Mouse (Mus musculus) midbrain, postnatal 0 days (tissue): ENCODE measurements around the gene Fsd1. TPM values are rescaled to one million over a fixed set of nuclear protein-coding genes. Genes with fewer than 3 reads are reported as not detected.

ENCODE experiments used
- ATAC-seq: fragments of 200-750 bp; cut with Nextera tagmentation; 2 replicates; pipeline ENCODE4 v1.8.0; 2017; ENCODE audit warnings: moderate number of reproducible peaks, mild to moderate bottlenecking, moderate TSS enrichment, moderate library complexity; ENCODE audit not compliant: low FRiP score
- DNase-seq: peaks from one replicate; pipeline ENCODE4 v3.0.0-alpha.2; 2015; ENCODE audit warnings: low spot score
- H3K27ac ChIP-seq: fragments of 300-500 bp; sonication (generic); 2 replicates; pipeline ENCODE4 v1.5.1; 2014; ENCODE audit warnings: low read depth, mild to moderate bottlenecking, low read length, mixed read lengths
- H3K27me3 ChIP-seq: fragments of 300-500 bp; sonication (generic); 2 replicates; pipeline ENCODE4 v1.6.1; 2014; ENCODE audit warnings: low read length, control low read depth, mixed read lengths; ENCODE audit not compliant: insufficient read depth
- H3K36me3 ChIP-seq: fragments of 300-500 bp; sonication (generic); 2 replicates; pipeline ENCODE4 v1.6.1; 2014; ENCODE audit warnings: low read length, control low read depth, mixed read lengths; ENCODE audit not compliant: insufficient read depth
- H3K4me1 ChIP-seq: fragments of 300-500 bp; sonication (generic); 2 replicates; pipeline ENCODE4 v1.6.1; 2014; ENCODE audit warnings: mild to moderate bottlenecking, control low read depth, antibody characterized with exemption, low read length, mixed read lengths; ENCODE audit not compliant: insufficient read depth
- H3K4me2 ChIP-seq: fragments of 300-500 bp; sonication (generic); 2 replicates; pipeline ENCODE4 v1.6.1; 2014; ENCODE audit warnings: low read depth, mild to moderate bottlenecking, low read length, mixed read lengths; ENCODE audit not compliant: poor library complexity, severe bottlenecking
- H3K4me3 ChIP-seq: fragments of 300-500 bp; sonication (generic); 2 replicates; pipeline ENCODE4 v1.5.1; 2014; ENCODE audit warnings: low read depth, mild to moderate bottlenecking, low read length, moderate library complexity
- H3K9ac ChIP-seq: fragments of 300-500 bp; sonication (generic); replicated peaks from 2 replicates; pipeline ENCODE4 v1.6.1; 2014; ENCODE audit warnings: mild to moderate bottlenecking, low read length, moderate library complexity, mixed read lengths; ENCODE audit not compliant: poor library complexity, severe bottlenecking
- H3K9me3 ChIP-seq: fragments of 300-500 bp; sonication (generic); 2 replicates; pipeline ENCODE4 v1.6.1; 2016; ENCODE audit warnings: low read length, control low read depth
- CTCF ChIP-seq: IDR thresholded peaks from 2 replicates; pipeline ENCODE4 v1.5.1; 2016; ENCODE audit warnings: antibody characterized with exemption, mild to moderate bottlenecking
- WGBS: fragments of 180-500 bp; shearing (Covaris S2); extraction: QIAGEN DNeasy Blood & Tissue Kit; methylation state at CpG from one replicate; pipeline ENCODE4 v1.1.7; 2014; 5-methylcytosine and 5-hydroxymethylcytosine counted together
- polyA plus RNA-seq: library from polyadenylated mRNA; unstranded; fragments of >200 nt; fragmentation: Nextera tagmentation; extraction: Ambion mirVana; gene quantifications from 2 replicates; pipeline ENCODE4 v1.2.1, GENCODE M21; 2015
- total RNA-seq: library from RNA; depleted of rRNA; stranded (reverse); fragments of >200 nt; gene quantifications from 2 replicates; pipeline ENCODE4 v1.2.3, GENCODE M21; 2014

Fsd1 gene
- total and polyA plus RNA-seq, 2 experiments from 2014 or later = 122 to 188 TPM

DNA sequence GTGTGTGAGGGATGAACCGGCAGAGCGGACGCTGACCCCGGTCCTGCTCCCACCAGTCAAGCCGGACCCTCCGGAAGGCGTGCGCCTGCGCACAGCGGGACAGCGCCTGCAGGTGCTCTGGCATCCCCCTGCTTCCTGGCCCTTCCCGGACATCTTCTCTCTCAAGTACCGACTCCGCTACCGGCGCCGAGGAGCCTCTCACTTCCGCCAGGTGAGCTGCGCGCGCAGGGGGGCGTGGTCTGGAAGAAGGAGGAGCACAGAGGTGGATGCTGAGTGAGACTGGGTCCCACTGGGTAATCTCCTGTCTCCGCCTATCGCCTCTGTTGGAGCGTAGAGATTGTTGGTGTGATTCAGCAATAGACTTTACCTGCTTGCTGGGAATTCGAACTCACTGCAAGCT is 30.2 kb upstream of the Fsd1 start:
- peak overlapping the region; percentile 65 for H3K4me2 ChIP-seq
- no peaks in the 10 kb centered on the region for H3K9me3 ChIP-seq
- H3K27me3 ChIP-seq = no peaks in the 10 kb centered on the region
- WGBS = under 1% methylated on average over 26 of the region's 26 CpGs
- ATAC-seq (peak; percentile 26), DNase-seq (peak; percentile 86)
- peaks cover 10% of the 10 kb centered on the region; the same call in 1 of the 2 replicates for H3K4me1 ChIP-seq
- peak; percentile 8; the same call in 1 of the 2 replicates for TF ChIP-seq CTCF
- peak overlapping the region; percentile 64 for H3K9ac ChIP-seq
- H3K27ac ChIP-seq = peak overlapping the region; percentile 55
- H3K36me3 ChIP-seq = 0 out of 2 replicates have a peak, but pooled peaks cover 4% of the 10 kb centered on the region
- H3K4me3 ChIP-seq = peak overlapping the region; percentile 46

DNA sequence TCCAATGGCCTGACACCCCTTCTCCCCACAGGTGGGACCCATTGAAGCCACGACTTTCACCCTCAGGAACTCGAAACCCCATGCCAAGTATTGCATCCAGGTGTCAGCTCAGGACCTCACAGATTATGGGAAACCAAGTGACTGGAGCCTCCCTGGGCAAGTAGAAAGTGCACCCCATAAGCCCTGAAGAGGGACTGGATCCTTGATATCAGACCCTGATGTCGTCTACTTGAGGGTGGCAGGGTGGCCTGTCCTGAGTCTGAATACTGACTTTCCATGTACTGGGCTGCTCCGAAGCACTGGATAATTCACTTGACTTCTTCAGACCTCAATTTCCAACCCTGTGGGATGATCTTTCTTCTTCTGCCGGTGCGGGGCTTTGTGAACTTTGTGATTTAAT is 29.7 kb upstream of the Fsd1 start:
- ATAC-seq (no peak), DNase-seq (no peak)
- 43% methylated on average over 6 of the region's 6 CpGs for WGBS
- no peaks in the 10 kb centered on the region for H3K27me3 ChIP-seq
- no peaks in the 10 kb centered on the region for H3K9me3 ChIP-seq
- TF ChIP-seq CTCF = no peak
- H3K4me3 ChIP-seq = peak overlapping the region; percentile 46
- H3K4me1 ChIP-seq = peaks cover 10% of the 10 kb centered on the region; the same call in 1 of the 2 replicates
- H3K27ac ChIP-seq = peak overlapping the region; percentile 55
- H3K9ac ChIP-seq = peak overlapping the region; percentile 64
- peak overlapping the region; percentile 65 for H3K4me2 ChIP-seq
- H3K36me3 ChIP-seq = 0 out of 2 replicates have a peak, but pooled peaks cover 4% of the 10 kb centered on the region

DNA sequence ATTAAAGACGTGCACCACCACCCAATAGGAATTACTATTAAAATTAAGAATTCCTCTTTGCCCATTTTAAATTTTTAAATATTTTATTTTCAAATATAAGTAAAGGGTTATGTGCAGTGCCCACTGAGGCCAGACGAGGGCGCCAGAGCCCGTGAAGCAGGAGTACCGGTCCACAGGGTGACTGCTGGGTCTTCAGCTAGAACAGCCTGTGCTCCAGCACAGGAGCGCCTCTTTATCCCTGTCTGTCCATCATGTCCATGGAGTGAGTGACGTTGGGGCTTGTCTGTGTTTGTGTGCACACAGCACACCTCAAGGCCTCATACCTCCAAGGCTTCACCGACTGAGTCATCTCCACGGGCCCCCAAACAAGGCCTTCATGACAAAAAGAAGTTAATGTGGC is 29.1 kb upstream of the Fsd1 start:
- TF ChIP-seq CTCF = peak; percentile 86
- Histone ChIP-seq H3K27me3 (no peaks in the 10 kb centered on the region), H3K4me1 (peaks cover 10% of the 10 kb centered on the region; the same call in 1 of the 2 replicates), H3K4me2 (peak overlapping the region; percentile 18; the same call in 1 of the 2 replicates), H3K9me3 (no peaks in the 10 kb centered on the region), H3K9ac (no peak overlapping the region), H3K4me3 (no peak overlapping the region), H3K36me3 (peaks cover 8% of the 10 kb centered on the region; the same call in 1 of the 2 replicates), H3K27ac (peak overlapping the region; percentile 18; the same call in 1 of the 2 replicates)
- ATAC-seq = 0 out of 2 replicates have a peak, but pooled peaks have one; percentile 15
- 16% methylated on average over 9 of the region's 9 CpGs for WGBS
- DNase-seq = peak; percentile 79

DNA sequence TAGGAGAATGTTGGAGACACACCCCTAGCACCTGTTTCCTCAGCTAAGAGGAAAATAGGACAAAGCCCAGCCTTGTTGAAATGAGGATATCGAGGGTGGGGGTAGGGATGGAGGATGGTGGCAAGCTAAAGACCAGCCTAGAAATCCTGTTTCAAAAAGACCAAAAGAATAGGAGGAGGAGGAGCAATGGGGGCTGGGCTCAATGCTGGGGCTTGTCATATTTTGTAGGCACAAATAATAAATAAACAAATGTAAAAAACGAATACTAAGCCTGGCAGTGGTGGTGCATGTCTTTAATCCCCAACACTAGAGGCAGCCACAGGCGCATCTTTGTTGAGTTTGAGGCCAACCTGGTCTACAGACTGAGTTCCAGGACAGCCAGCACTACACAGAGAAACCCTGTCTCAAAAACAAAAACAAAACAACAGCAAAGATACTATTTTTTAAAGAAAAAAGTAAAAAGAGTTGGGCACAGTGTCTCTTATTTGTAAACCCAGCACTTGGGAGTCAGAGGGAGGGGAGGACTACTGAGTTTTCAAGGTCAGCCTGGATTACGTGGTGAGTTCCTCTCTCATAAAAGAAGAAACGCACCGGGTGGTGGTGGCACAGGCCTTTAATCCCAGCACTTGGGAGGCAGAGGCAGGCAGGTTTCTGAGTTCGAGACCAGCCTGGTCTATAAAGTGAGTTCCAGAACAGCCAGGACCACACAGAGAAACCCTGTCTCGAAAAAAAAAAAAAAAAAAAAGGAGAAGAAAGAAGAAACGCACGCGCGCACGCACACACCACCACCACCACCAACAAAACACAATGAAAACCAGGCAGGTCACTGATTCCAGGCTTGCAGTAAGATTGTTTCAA is 28.4 kb upstream of the Fsd1 start:
- no peak for ATAC-seq
- Histone ChIP-seq H3K27me3 (no peaks in the 10 kb centered on the region), H3K4me1 (peaks cover 10% of the 10 kb centered on the region; the same call in 1 of the 2 replicates), H3K27ac (peak overlapping the region; percentile 82), H3K9me3 (no peaks in the 10 kb centered on the region), H3K36me3 (peaks cover 10% of the 10 kb centered on the region; the same call in 1 of the 2 replicates), H3K9ac (no peak overlapping the region), H3K4me2 (peak overlapping the region; percentile 57), H3K4me3 (peak overlapping the region; percentile 42)
- DNase-seq = no peak
- 75% methylated on average over 13 of the region's 13 CpGs for WGBS
- TF ChIP-seq CTCF = no peak

DNA sequence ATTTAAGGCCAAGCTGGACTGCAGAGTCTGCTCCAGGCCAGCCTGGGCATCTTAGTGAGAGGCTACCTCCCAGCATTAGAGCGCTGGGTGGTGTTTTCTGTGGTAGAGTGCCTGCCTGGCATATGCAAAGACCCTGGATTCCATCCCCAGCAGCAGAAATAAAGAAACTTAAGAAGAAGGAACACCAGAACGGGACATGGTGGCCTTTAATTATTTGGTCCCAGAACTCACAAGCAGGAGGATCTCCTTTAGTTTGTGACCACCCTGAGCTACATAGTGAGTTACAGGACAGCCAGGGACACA is 27.8 kb upstream of the Fsd1 start:
- Histone ChIP-seq H3K36me3 (peaks cover 10% of the 10 kb centered on the region), H3K27ac (peak overlapping the region; percentile 82), H3K4me3 (peak overlapping the region; percentile 42), H3K4me1 (peaks cover 10% of the 10 kb centered on the region; the same call in 1 of the 2 replicates), H3K9ac (0 out of 2 replicates have a peak overlapping the region, but pooled peaks have one; percentile 24), H3K4me2 (peak overlapping the region; percentile 57), H3K27me3 (no peaks in the 10 kb centered on the region), H3K9me3 (no peaks in the 10 kb centered on the region)
- WGBS = 21% methylated on average over 2 of the region's 2 CpGs
- no peak for DNase-seq
- TF ChIP-seq CTCF = no peak
- no peak for ATAC-seq
